ENCODE assay signal across 7 mouse cellular contexts in the genomic region with DNA sequence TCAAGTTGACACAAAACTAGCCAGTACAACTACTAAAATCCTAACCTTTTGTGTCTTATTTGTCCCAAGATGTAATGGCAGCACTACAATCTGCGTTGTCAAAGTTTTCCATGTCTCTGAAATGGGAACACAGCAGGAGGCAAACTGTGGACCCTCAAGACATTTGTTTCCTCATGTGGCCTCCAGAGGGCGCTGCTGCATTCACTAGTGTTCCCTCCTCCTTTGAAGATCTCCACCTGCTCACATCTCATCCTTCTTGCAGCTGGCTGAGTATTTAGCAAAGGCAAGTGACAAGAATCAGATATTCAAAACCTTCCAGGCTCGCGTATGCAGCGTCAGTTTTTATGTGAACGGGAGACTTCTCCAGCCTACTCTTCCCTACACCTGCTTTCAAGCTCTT.
DNase-seq lines count a peak whose midpoint lies in the region; ATAC-seq and TF ChIP-seq lines count a peak whose summit lies in the region.
"Not testable (repeated sequence)": the region's sequence is repeated elsewhere in the genome, so short reads cannot be mapped to it uniquely, and the experiment has no call there.

No protein-coding gene starts in this region.

- WGBS in forebrain, postnatal 0 days: 53% methylated on average over 6 of the region's 6 CpGs
- WGBS in lung, embryonic 14.5 days: 45% methylated on average over 6 of the region's 6 CpGs

- H3K4me1 ChIP-seq in CH12.LX (ENCODE audit: control insufficient read depth in 1 of 2, insufficient read depth in 2 of 2); forebrain, postnatal 0 days (ENCODE audit: insufficient read depth); lung, embryonic 14.5 days (ENCODE audit: insufficient read depth): not testable (repeated sequence)

- H3K9ac ChIP-seq in CH12.LX (ENCODE audit: insufficient read depth, low read depth); forebrain, postnatal 0 days; lung, embryonic 14.5 days: not testable (repeated sequence)

- not testable (repeated sequence) for H3K9me3 ChIP-seq in CH12.LX (replicated peaks; ENCODE audit: low read length); forebrain, postnatal 0 days (ENCODE audit: low read length); lung, embryonic 14.5 days (ENCODE audit: low read depth, low read length)

- not testable (repeated sequence) for H3K79me2 ChIP-seq in CH12.LX (replicated peaks; ENCODE audit: control insufficient read depth, extremely low read depth, insufficient read depth, poor library complexity, severe bottlenecking)

- peak; percentile 24 to 46; a peak in 3 of 4 replicates for TF ChIP-seq CTCF in CH12.LX (conservative IDR thresholded peaks at IDR 0.05 in 1 of 2, IDR thresholded peaks at IDR 0.05 in 1 of 2; ENCODE audit: low read depth in 2 of 2, low read length in 2 of 2)
- peak; percentile 36 for TF ChIP-seq CTCF in forebrain, postnatal 0 days (IDR thresholded peaks at IDR 0.05; ENCODE audit: low read depth)
- peak; percentile 22; the same call in 1 of the 2 replicates for TF ChIP-seq CTCF in lung, embryonic 14.5 days (IDR thresholded peaks at IDR 0.05; ENCODE audit: low read depth)

- H3K4me3 ChIP-seq in CH12.LX (replicated peaks in 1 of 3; ENCODE audit: low read depth in 2 of 3, low read length in 2 of 3, poor library complexity in 1 of 3); forebrain, postnatal 0 days (ENCODE audit: low read depth, low read length); lung, embryonic 14.5 days (ENCODE audit: low read depth, low read length): not testable (repeated sequence)

- TF ChIP-seq POLR2A in CH12.LX (IDR thresholded peaks at IDR 0.05; ENCODE audit: low read depth, low read length): not testable (repeated sequence)

- not testable (repeated sequence) for TF ChIP-seq RAD21 in CH12.LX (IDR thresholded peaks at IDR 0.05; ENCODE audit: low read depth, low read length)

- not testable (repeated sequence) for ATAC-seq in forebrain, postnatal 0 days; lung, embryonic 14.5 days (ENCODE audit: insufficient read depth)

- TF ChIP-seq EP300 in CH12.LX (IDR thresholded peaks at IDR 0.05; ENCODE audit: low read length): not testable (repeated sequence)

- not testable (repeated sequence) for H3K36me3 ChIP-seq in CH12.LX (replicated peaks in 1 of 2; ENCODE audit: control insufficient read depth in 1 of 2, insufficient read depth in 1 of 2, low read length in 1 of 2); forebrain, postnatal 0 days (ENCODE audit: insufficient read depth); lung, embryonic 14.5 days (ENCODE audit: insufficient read depth)

- not testable (repeated sequence) for H3K4me2 ChIP-seq in CH12.LX (ENCODE audit: insufficient read depth, low read depth, poor library complexity, severe bottlenecking); forebrain, postnatal 0 days (ENCODE audit: low read depth); lung, embryonic 14.5 days

- dilution Hi-C loops in CH12.LX (cut with MboI; ENCODE audit: extremely low pct_ligation_motif_present, extremely low pct_unique_long_range_greater_than_20kb, low sequenced_read_pairs): not testable (repeated sequence)

- H3K27me3 ChIP-seq in CH12.LX (replicated peaks); forebrain, postnatal 0 days (ENCODE audit: insufficient read depth, low read length); lung, embryonic 14.5 days (ENCODE audit: insufficient read depth, low read length): not testable (repeated sequence)

- H3K27ac ChIP-seq in CH12.LX (ENCODE audit: insufficient read depth, low read depth); forebrain, postnatal 0 days (ENCODE audit: low read depth, low read length); lung, embryonic 14.5 days (ENCODE audit: low read depth): not testable (repeated sequence)

- in situ Hi-C loops in CH12.LX (cut with MboI; ENCODE audit: low pct_ligation_motif_present, low pct_unique_long_range_greater_than_20kb, low sequenced_read_pairs): not testable (repeated sequence)

- peak; percentile 45 for DNase-seq in CH12.LX (ENCODE audit: extremely low read depth)
- DNase-seq in cerebellum, postnatal 10 days: peak; percentile 2
- peak; percentile 8 for DNase-seq in forebrain, postnatal 0 days
- DNase-seq in kidney, postnatal 4 days: peak; percentile 5 to 9
- DNase-seq in lung, embryonic 14.5 days: peak; percentile 3
- DNase-seq in right cerebral cortex, postnatal 4 days: peak; percentile 2
- DNase-seq in thymus, postnatal 10 days (ENCODE audit: low spot score in 2 of 2): peak; percentile 36 to 52
